Mouse (Mus musculus): ENCODE data around the gene Tomm20l.

The Tomm20l gene

GRCm38 (mm10) chr12:71157974-71158373 lies 46.7 kb downstream of the Tomm20l start:
- no peak for DNase-seq

GRCm38 (mm10) chr12:71164410-71164809 lies 53.2 kb downstream of the Tomm20l start:
- DNase-seq: no peak

GRCm38 (mm10) chr12:71169911-71170310 lies 58.7 kb downstream of the Tomm20l start:
- no peak for DNase-seq

All from layer of hippocampus, adult 9-11 months (tissue).